Mouse (Mus musculus) heart, adult 2 months (tissue): ENCODE measurements around the gene Erc2.

Source experiments
- CTCF ChIP-seq: fragments of 200-600 bp; IDR thresholded peaks from 2 replicates; pipeline ENCODE4 v1.8.1; 2022; ENCODE audit warnings: antibody characterized with exemption, mild to moderate bottlenecking, moderate library complexity
- EP300 ChIP-seq: fragments of 200-500 bp; IDR thresholded peaks from 2 replicates; pipeline ENCODE4 v1.6.1; 2011; ENCODE audit warnings: low read depth, low read length, control low read depth; ENCODE audit not compliant: insufficient read depth
- POLR2A ChIP-seq: fragments of 200-500 bp; IDR thresholded peaks from 2 replicates; pipeline ENCODE4 v1.6.1; 2011; ENCODE audit warnings: mild to moderate bottlenecking, low read depth, low read length, control low read depth; ENCODE audit not compliant: insufficient read depth

- TF ChIP-seq POLR2A (no peak), CTCF (no peak), EP300 (no peak)
These were observed 201.7 kb downstream of the Erc2 start for GRCm38 (mm10) chr14:27823897-27824296.
